Mouse (Mus musculus): ENCODE data around the gene Zswim4.
"Not testable (repeated sequence)": the region's sequence is repeated elsewhere in the genome, so short reads cannot be mapped to it uniquely, and the experiment has no call there.

Gene Zswim4

DNA sequence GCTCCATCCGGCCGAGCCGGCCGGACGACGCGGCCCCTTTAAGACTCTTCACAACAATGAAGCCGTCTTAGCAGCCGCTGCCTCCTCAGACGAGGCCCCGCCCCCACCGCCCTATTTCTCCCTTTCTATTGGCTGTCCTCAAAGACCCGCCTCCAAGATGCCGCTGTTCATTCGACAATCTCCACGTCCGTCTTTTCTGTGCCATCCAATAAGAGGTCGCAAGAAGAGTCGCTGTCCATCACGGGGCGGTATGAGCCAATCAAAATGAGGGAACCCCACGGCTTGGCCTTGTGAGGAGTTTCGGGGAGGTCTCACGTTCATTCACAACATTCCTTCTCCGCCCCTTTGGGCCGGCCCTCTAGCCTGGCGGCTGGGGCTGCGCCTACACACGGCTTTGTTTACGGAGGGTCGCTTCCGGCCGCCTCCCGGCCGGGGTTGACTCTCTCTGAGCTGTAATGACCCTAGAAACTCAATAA, at the start of gene Zswim4:
TSS of gene Zswim4 (minus strand) at position 58 of the 476 bp plus-strand sequence.
- DNase-seq (ENCODE audit: low spot score), result peak; percentile 100

DNA sequence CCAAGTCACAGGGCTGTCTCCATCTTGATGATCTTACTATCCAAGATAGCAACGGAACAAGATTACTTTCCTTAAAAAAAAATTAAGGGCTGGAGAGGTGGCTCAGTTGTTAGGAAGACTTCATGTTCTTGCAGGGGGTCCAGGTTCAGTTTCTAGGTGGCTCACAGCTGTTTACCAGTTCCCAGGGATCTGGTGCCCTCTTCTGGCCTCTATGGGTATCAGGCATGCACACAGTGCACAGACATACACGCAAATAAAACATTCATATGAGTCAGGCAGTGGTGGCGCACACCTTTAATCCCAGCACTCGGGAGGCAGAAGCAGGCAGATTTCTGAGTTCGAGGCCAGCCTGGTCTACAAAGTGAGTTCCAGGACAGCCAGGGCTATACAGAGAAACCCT, 48.8 kb upstream of the Zswim4 start:
- DNase-seq (ENCODE audit: low spot score), result not testable (repeated sequence)

DNA sequence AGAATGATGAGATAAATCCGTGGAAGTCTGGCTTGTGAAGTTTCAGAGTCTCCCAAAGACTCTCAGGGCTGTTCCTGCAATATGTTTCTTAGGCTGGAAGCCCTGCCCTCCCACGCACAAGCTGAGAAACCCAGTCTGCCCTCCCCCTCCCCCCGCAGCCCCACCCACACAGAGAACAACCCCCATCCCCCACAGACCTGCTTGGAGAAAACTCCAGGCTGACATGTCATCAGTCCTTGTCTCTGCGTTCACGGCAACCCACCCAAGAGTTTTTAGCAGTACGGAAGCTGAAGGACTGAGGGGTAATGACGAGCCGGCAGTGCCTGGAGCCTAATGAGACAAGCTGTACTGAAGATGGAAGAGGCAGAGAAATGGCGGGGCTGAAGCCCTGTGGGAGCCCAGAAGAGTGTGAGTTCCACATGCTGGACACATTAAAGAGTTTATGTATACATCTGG, 47.8 kb upstream of the Zswim4 start:
- DNase-seq (ENCODE audit: low spot score), result no peak

DNA sequence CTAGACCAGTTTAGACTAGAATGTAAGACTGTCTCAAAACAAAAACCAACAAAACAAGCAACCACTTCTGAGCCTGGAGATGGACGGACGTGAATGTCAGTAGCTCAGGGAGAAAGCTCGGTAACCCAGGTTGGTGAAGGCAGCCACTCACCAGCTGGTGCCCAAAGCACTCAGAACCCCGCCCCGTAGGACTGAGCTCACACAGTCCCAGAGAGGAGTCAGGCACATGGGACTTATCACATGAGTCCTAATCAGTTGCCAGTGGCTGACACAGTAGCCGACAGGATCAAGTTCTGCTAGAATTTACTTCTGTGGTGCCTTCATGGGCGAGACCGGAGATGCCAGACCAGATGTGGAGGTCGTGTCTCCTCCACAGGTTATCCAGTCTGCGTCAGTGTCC, 43.9 kb upstream of the Zswim4 start:
- no peak for DNase-seq (ENCODE audit: low spot score)

DNA sequence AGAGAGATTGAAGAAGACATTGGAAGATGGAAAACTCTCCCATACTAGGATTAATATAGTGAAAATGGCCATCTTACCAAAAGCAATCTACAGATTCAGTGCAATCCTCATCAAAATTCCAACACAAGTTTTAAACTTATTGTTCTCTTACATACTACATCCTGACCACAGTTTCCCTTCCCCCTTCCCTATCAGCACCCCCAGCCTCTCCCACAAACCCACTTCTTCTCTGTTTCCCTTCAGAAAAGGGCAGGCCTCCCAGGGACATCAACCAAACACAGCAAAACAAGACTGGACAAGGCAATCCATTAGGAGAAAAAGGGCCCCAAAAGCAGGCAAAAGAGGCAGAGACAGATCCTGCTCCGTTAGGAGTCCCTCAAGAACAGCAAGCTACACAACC, 39.6 kb upstream of the Zswim4 start:
- no peak for DNase-seq (ENCODE audit: low spot score)

DNA sequence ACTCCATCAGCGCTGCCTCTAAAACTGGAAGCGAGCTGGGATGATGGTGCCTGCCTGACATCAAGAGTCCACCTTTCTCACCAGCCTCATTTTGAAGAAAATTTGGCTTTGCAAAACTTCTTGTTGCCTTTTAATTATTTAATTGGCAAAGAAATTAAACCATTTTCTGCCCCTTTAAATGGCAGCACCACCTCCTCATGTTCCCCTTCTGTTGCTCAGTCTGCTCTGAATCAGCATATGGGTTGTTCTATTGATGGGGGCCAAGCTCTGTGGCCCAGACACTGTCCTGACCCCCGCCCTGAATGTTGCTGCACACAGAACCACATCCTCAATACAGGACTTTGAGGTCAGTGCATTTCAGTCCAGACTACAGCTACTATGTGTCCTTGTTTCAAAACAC, 37.1 kb upstream of the Zswim4 start:
- no peak for DNase-seq (ENCODE audit: low spot score)

DNA sequence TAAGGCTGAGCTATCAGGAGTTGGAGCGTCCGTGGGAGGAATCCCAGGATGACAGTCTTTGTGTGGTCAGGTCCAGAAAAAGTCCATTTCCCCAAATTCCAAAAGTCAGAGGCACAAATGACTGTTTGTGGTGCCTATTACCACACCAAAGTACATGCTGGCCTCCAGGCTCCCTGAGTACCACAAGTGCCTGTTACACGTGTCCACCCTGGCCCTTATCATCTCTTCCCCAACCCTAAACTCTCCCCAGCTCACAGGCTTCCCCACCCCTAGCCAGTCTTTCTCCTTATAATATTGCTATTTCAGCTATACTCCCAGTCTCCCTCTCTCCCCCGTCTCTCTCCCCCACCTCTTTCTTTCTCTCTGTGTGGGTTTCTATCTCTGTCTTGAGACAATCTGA, 35.4 kb upstream of the Zswim4 start:
- no peak for DNase-seq (ENCODE audit: low spot score)

DNA sequence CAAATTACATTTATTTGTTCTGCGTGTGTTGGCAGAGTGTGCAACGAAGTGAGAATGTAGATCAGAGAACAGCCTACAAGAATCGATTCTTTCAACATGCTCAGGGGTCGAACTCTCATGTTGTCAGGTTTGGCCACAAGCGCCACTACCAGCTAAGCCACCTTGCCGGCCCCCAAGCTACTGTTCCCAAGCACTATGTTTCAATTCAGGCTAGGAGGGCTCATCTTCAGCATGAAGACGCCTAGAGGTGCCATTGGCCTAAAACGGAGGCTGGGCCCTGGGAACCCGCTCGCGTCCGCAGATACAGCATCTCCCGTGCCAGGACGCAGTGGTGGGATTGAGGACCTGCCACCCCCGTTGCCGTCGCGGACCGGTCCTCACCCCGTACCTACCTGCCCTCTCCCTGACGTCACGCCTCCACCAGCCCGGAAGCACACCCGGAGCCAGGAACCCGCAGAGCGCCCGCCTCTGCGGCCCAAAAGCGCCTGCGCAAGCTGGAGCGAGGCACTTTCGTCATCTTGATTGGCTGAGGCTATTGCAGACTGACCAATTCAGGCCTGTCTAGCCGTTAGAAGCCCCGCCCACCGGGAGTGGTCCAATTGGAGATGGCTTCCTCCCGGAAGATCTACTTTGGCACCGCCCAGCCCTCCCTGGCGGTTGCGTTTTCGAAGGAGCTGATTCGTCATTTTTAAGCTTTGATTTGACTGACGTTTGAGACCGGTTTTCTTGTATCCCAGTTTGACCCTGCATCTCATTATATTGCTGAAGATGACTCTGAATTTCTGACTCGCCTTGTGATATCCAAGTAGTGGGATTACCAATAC, 33.3 kb upstream of the Zswim4 start, which contains the start of gene Ccdc130:
TSS of gene Ccdc130 (minus strand) at position 431 of the 824 bp plus-strand sequence.
- peak; percentile 99 for DNase-seq (ENCODE audit: low spot score)

DNA sequence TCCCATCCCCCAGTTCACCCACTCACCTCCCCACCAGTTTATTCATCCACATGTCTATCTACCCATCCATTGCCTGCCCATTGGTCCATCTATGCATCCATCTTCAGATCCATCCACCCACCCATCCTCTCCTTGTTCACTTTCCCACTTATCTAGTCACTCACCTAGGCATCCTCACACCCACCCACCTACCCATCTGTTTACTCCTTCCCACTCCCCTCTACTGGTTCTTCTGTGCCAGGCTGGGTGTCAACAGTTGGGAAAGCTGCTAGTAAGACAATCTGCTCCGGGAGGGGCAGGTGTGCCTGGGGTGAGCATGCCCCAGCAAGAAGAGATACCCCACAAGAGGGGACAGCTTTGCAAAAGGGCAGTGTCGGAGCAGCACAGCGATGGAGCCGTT, 24.2 kb upstream of the Zswim4 start:
- no peak for DNase-seq (ENCODE audit: low spot score)

DNA sequence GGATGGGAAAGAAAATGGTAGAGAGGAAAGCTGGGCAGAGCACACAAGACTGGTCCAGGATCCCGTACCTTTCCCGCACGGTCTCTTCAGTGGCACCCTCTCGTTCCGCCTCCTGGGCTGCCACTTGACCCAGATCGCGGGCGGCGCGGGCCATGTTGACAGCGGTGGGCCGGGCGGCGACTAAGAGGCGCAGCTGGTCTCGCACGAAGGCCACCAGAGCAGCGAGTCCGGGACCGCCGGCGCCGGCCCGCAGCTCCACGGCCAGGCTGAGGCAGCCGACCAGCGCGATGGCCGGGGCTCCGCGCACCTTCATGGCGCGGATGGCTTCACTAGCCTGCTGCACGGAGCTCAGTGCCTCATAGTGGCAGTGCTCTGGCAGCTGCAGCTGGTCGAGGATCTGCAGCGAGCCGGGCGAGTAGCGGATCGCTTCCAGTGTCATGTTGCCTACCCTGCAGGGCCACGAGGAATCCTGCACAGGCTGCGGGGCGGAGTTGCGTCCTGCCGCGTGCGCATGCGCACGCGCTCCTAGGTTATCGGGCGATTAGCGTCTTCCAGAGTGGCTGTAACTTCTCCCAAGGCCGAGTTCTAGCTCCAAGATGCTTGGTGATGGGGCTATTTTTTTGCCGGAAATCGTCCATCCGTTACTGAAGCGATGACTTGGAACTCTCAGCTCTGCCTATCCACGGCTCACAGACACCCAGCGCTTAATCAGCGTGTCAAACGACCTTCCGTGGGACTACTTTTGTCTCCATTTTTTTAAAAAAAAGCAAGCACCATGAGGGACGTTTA, 20.2 kb upstream of the Zswim4 start, which contains the start of gene Mri1:
TSS of gene Mri1 (minus strand) at position 505 of the 789 bp plus-strand sequence.
- DNase-seq (ENCODE audit: low spot score), result no peak

DNA sequence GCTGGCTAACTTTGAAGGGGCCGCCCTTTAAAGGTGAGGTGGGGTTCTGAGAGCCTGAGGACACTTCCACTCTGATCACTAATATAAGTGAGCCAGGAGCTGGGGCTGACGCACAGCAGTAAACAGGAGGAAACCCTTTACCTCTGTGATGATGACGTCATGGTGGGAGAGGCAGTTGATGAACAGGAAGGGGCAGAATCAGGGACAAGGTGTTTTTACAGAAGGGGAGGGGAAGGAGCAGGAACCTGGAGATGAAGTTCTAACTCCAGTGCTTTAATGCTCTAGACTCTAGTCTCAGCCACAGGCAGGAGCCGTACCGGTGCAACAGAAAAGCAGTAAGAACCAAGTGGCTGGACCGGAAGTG, 19.6 kb upstream of the Zswim4 start:
- no peak for DNase-seq (ENCODE audit: low spot score)

DNA sequence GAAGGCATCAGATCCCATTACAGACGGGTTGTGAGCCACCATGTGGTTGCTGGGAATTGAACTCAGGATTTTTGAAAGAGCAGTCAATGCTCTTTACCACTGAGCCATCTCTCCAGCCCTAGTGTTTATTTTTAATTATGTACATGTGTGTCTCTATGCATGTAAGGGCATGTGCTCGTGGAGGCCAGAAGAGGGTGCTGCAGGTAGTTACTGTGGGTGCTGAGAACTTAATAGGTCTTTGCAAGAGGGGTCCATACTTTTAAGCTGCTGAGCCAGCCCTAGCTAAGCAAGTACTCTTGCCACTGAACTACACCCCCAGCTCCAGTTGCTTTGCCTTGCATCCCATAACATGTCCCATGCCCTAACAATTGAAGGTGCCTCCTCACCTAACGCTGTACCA, 19.0 kb upstream of the Zswim4 start:
- no peak for DNase-seq (ENCODE audit: low spot score)

DNA sequence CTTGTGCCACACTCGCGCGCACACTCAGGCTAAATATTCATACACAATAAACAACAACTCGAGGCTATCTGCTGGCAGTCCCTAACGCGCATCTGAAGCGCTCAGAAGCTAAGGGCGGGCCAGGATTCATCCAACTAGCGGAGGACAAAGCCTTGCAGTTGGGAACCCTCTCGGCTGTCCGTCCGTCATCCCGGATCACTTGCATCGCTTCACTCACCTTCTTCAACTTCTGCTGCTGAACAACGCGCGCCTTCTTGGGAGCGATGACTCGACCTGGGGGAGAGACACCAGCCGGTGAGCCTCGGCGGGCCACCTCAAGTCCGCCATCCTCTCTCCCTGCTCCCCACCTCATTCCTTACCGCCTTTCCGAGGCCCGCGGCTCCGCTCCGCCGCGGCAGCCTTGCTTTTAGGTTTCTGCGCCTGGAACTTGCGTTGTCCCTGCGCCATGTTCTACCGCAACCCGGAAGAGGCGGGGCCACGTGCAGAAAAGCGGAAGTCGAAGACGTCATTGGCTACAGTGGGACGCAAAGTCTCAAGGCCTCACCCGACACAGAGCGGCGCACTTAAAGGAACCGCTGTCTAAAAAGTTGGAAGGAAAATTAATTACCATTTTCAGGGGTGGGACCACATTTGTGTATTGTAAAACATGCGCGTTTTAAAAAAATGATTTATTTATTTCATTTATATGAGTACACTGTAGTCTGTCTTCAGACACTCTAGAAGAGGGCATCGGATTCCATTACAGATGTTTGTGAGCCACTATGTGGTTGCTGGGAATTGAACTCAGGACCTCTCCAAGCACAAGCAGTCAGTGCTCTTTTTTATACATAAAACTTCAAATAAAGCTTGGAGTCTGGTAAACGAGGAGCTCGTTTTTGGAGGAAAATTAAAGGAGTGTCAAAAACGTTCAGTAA, 12.7 kb upstream of the Zswim4 start, which contains the start of gene D8Ertd738e:
TSS of gene D8Ertd738e (minus strand) at position 463 of the 914 bp plus-strand sequence.
- DNase-seq (ENCODE audit: low spot score), result peak; percentile 75

DNA sequence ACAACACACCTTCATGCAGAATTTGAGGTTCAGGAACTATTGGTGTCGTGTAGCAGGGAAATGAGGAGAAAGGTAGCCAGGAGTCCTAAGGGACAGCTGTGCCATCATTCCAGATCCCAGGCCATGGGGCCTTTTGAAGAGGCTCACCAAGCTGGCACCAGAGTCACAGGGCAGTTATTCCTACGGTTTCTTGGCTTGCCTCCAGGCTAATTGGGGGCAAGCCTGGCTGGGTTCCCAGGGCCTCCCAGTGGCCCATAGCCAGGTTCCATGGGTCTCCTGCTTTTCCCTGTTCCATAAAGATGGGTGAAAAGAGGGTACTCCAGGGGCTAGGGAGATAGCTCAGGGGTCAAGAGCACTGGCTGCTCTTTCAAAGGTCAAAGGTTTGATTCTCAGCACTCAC, 5.0 kb upstream of the Zswim4 start:
- no peak for DNase-seq (ENCODE audit: low spot score)

DNA sequence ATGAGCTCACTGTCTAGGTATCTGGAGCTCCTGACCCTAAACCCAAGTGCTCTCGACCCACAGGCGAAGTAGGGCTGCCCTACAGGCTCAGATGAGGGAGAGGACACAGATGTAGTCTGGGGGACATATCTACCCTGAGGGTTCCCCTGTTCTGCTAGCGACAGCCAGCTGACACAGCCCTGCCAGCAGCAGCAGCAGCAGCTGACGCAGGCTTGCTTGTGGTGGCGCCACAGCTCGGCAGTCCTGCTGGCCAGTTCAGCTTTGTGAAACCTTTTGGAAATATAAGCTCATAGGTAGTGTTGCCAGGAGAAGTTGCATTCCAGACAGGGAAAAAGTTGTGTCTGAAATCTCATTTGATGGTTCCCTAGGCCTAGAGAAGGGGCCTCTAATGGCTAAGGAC, 4.3 kb upstream of the Zswim4 start:
- DNase-seq (ENCODE audit: low spot score), result no peak

DNA sequence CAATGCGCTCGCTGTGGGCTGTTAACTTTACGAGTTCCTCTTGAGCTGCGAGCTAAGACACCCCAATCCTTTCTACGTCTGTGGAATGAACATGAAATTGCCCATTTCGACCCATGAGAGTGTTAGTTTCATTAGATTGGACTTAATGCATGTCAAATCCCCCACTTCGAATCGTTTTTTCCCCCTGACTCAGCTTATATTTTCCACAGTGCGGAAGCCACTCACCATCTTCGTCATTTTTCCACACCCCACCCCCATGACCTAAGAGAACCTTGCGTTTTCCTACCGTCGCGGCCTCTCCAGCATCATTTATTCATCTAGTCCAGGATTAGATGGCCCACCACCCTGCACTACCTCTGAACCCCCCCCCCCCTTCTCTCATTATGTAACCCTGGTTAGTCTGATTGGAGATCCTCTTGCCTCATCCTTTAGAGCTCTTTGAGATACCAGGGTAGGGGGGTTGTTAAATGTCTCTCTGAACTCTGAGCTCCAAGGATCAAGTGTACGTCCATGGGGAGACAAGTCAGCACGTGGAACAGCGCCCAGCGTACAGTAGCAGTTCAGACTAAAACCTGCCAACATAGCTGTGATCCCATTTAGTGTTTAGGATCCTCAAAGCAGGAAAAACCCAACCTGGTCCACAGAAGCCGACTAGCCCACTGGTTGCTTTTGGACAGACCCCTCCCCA, 831 bp upstream of the Zswim4 start:
- no peak for DNase-seq (ENCODE audit: low spot score)

DNA sequence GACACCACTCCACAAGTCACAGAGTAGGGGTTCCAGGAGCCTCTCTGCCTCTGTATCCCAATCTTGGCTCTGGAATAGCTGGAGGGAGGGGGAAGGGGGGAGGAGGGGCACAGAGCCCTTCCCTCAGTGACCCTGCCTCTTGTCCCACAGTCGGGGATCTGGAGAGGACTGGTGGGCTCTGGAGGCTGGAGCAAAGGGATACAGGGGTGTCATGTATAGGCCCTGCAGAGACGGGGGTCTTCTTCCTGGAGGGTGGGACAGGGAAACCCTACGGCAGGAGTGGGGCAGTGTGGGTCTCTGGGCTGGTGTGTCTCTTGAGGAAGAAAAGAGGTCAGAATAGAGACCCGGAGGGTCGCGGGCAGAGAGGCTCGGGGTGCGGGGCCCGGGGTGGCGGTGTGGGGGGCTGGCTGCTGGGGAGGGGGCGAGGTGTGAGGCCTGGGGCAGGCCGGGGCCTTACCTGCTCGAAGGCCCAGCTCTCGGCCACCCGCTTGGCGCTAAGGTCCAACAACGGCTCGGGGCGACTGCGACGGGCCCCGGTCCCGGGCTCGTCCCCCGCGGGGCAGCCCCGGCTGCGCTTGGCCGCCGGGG, 351 bp downstream of the Zswim4 start:
- no peak for DNase-seq (ENCODE audit: low spot score)

DNA sequence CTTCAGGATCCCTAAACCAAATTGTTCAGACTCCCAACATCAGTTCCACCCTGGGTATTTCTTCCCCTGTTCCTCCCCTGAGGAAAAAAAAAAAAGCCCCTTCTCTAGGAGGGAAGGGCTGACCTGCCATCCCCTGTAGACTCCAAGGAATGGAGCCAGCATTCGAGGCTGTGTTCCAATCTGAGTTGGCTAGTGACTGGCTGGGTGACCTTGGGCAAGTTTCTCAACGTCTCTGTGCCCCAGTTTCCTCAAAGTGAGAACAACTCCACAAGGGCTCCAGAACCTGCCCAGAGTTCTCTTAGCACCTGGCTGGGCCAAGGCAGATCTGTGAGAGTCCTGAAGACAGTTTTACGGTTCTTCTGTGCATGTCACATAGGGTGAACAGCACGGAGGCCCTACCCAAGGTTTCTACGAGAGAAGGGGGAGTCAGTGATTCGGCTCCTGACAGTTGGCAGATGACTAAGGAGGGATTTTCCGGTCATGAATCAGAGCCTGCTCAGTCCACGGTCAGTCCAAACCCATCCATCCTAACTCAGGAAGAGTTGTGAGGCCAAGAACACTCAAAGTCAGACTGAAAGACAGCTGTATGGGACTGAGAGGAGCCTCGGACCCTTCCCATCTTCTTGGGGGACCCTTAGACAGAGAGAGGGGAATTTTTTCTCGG, 977 bp downstream of the Zswim4 start:
- DNase-seq (ENCODE audit: low spot score), result no peak

DNA sequence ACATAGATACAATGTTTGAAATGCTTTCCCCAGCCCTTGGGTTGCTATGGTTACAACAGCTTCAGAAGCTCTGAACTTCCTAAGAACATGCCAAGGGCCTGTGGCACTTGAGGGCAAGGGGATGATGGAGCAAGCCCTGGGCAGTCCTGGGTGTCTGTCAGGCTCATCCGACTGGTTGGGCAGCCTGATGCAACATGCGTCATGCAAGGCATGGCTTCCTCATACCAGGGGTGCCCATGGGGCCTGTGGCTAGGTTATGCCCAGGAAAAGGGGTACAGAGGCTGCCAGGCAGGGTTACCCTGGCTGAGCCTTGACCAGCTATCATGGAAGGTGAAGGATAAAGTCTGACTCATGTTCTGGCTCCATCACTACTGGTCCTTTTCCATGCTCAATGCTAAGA, 3.8 kb downstream of the Zswim4 start:
- no peak for DNase-seq (ENCODE audit: low spot score)

DNA sequence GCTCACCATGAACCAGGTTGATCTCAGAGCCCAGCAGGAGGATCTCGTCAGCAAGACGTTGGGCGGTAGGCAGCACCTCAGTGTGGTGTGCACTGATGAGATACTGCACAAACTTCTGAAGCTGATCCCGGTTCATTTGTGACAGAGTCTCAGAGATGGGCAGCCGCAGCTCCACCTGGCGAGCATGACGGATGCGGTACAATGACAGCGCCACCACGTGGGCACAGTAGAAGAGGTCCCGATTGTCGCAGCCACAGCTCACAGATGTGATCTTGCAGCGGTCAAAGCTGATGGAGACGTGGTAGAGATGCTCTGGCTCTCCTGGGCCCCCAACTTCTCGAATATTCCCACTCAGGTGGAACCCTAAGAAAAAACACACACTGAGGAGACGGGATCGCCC, 6.1 kb downstream of the Zswim4 start:
- no peak for DNase-seq (ENCODE audit: low spot score)
